Mouse (Mus musculus) neural tube, embryonic 11.5 days (tissue): ENCODE data around the gene Trim15. TPM values are rescaled to one million over a fixed set of nuclear protein-coding genes. Genes with fewer than 3 reads are reported as not detected.

Source experiments
- ATAC-seq: fragments of 200-750 bp; cut with Nextera tagmentation; 2 replicates; pipeline ENCODE4 v1.8.0; 2017; ENCODE audit warnings: moderate number of reproducible peaks, mild to moderate bottlenecking, moderate TSS enrichment, moderate library complexity; ENCODE audit not compliant: insufficient read depth, low FRiP score, low TSS enrichment
- DNase-seq: peaks from one replicate; pipeline ENCODE4 v3.0.0-alpha.2; 2015; ENCODE audit warnings: low spot score
- H3K27ac ChIP-seq: fragments of 300-500 bp; sonication (generic); 2 replicates; pipeline ENCODE4 v1.5.1; 2014; ENCODE audit warnings: low read depth, mild to moderate bottlenecking, low read length
- H3K27me3 ChIP-seq: fragments of 300-500 bp; sonication (generic); 2 replicates; pipeline ENCODE4 v1.6.1; 2014; ENCODE audit warnings: mild to moderate bottlenecking, low read length, mixed read lengths; ENCODE audit not compliant: control insufficient read depth, insufficient read depth
- H3K36me3 ChIP-seq: fragments of 300-500 bp; sonication (generic); 2 replicates; pipeline ENCODE4 v1.6.1; 2014; ENCODE audit warnings: mild to moderate bottlenecking, low read length, moderate library complexity, mixed read lengths; ENCODE audit not compliant: control insufficient read depth, insufficient read depth
- H3K4me1 ChIP-seq: fragments of 300-500 bp; sonication (generic); 2 replicates; pipeline ENCODE4 v1.6.1; 2014; ENCODE audit warnings: low read length, mixed read lengths; ENCODE audit not compliant: control insufficient read depth, insufficient read depth
- H3K4me2 ChIP-seq: fragments of 300-500 bp; sonication (generic); 2 replicates; pipeline ENCODE4 v1.6.1; 2014; ENCODE audit warnings: low read depth, mild to moderate bottlenecking, moderate library complexity
- H3K4me3 ChIP-seq: fragments of 300-500 bp; sonication (generic); 2 replicates; pipeline ENCODE4 v1.5.1; 2014; ENCODE audit warnings: low read depth, low read length
- H3K9ac ChIP-seq: fragments of 300-500 bp; sonication (generic); 2 replicates; pipeline ENCODE4 v1.6.1; 2014; ENCODE audit warnings: mild to moderate bottlenecking, low read length
- H3K9me3 ChIP-seq: fragments of 300-500 bp; sonication (generic); 2 replicates; pipeline ENCODE4 v1.6.1; 2016; ENCODE audit warnings: low read length; ENCODE audit not compliant: control insufficient read depth
- WGBS: fragments of 180-500 bp; shearing (Covaris S2); extraction: QIAGEN DNeasy Blood & Tissue Kit; methylation state at CpG from one replicate; pipeline ENCODE4 v1.1.7; 2014; 5-methylcytosine and 5-hydroxymethylcytosine counted together
- polyA plus RNA-seq: library from polyadenylated mRNA; unstranded; fragments of >200 nt; fragmentation: Nextera tagmentation; extraction: Ambion mirVana; gene quantifications from 2 replicates; pipeline ENCODE4 v1.2.1, GENCODE M21; 2014

Trim15 gene
- polyA plus RNA-seq = 0.42 and 0.66 TPM in 2 replicates

- Histone ChIP-seq H3K4me1 (no peaks in the 10 kb centered on the region), H3K27me3 (0 out of 2 replicates have a peak, but pooled peaks cover 4% of the 10 kb centered on the region), H3K4me2 (peak within 1 kb of the TSS; percentile 19), H3K27ac (no peak within 1 kb of the TSS), H3K4me3 (no peak within 1 kb of the TSS), H3K9me3 (no peaks in the 10 kb centered on the region), H3K36me3 (no peaks in the 10 kb centered on the region), H3K9ac (peak within 1 kb of the TSS; percentile 30; the same call in 1 of the 2 replicates)
- DNase-seq = no peak
- no peak for ATAC-seq
- 16% methylated on average over 29 of the region's 29 CpGs for WGBS
Measured at GRCm38 (mm10) chr17:36866719-36867527, at the start of gene Trim15. Trim15 (minus strand) TSS chr17:36867210.

- Histone ChIP-seq H3K9me3 (no peaks in the 10 kb centered on the region), H3K9ac (no peak overlapping the region), H3K4me1 (no peaks in the 10 kb centered on the region), H3K36me3 (no peaks in the 10 kb centered on the region), H3K27ac (no peak overlapping the region), H3K27me3 (no peaks in the 10 kb centered on the region), H3K4me3 (no peak overlapping the region), H3K4me2 (no peak overlapping the region)
- 13% methylated on average over 9 of the region's 9 CpGs for WGBS
- no peak for ATAC-seq
- DNase-seq = peak; percentile 61
Measured at GRCm38 (mm10) chr17:36915076-36915475, 48.1 kb upstream of the Trim15 start.

GRCm38 (mm10) chr17:36914108-36914507 lies 47.1 kb upstream of the Trim15 start:
- no peak for ATAC-seq
- 3% methylated on average over 2 of the region's 2 CpGs for WGBS

GRCm38 (mm10) chr17:36912031-36912430 lies 45.0 kb upstream of the Trim15 start:
- H3K4me1 ChIP-seq = no peaks in the 10 kb centered on the region
- no peak overlapping the region for H3K4me3 ChIP-seq
- no peaks in the 10 kb centered on the region for H3K36me3 ChIP-seq
- DNase-seq (no peak), ATAC-seq (no peak)
- H3K27me3 ChIP-seq = no peaks in the 10 kb centered on the region
- WGBS = 80% methylated on average over 2 of the region's 2 CpGs
- H3K4me2 ChIP-seq = no peak overlapping the region
- no peaks in the 10 kb centered on the region for H3K9me3 ChIP-seq
- H3K9ac ChIP-seq = no peak overlapping the region
- no peak overlapping the region for H3K27ac ChIP-seq

More at GRCm38 (mm10) chr17:36914108-36914507, 47.1 kb upstream of the Trim15 start:
- Histone ChIP-seq H3K27me3 (no peaks in the 10 kb centered on the region), H3K36me3 (no peaks in the 10 kb centered on the region), H3K4me1 (no peaks in the 10 kb centered on the region), H3K27ac (no peak overlapping the region), H3K4me3 (no peak overlapping the region), H3K9me3 (no peaks in the 10 kb centered on the region), H3K4me2 (no peak overlapping the region), H3K9ac (no peak overlapping the region)
- DNase-seq = peak; percentile 68

- no peak for ATAC-seq
- 64% methylated on average over 4 of the region's 4 CpGs for WGBS
Measured at GRCm38 (mm10) chr17:36909802-36910201, 42.8 kb upstream of the Trim15 start.

GRCm38 (mm10) chr17:36908235-36908634 lies 41.2 kb upstream of the Trim15 start:
- H3K27ac ChIP-seq = no peak overlapping the region
- 50% methylated on average over 1 of the region's 1 CpGs for WGBS
- no peak for DNase-seq
- no peak overlapping the region for H3K4me3 ChIP-seq
- no peak overlapping the region for H3K9ac ChIP-seq
- H3K9me3 ChIP-seq = no peaks in the 10 kb centered on the region
- no peaks in the 10 kb centered on the region for H3K4me1 ChIP-seq
- H3K36me3 ChIP-seq = no peaks in the 10 kb centered on the region
- ATAC-seq = no peak
- no peaks in the 10 kb centered on the region for H3K27me3 ChIP-seq
- H3K4me2 ChIP-seq = no peak overlapping the region

More at GRCm38 (mm10) chr17:36909802-36910201, 42.8 kb upstream of the Trim15 start:
- no peak overlapping the region for H3K9ac ChIP-seq
- H3K27me3 ChIP-seq = no peaks in the 10 kb centered on the region
- DNase-seq = no peak
- H3K27ac ChIP-seq = no peak overlapping the region
- H3K4me2 ChIP-seq = no peak overlapping the region
- H3K4me1 ChIP-seq = no peaks in the 10 kb centered on the region
- no peaks in the 10 kb centered on the region for H3K36me3 ChIP-seq
- H3K9me3 ChIP-seq = no peaks in the 10 kb centered on the region
- H3K4me3 ChIP-seq = no peak overlapping the region

- Histone ChIP-seq H3K4me1 (no peaks in the 10 kb centered on the region), H3K4me2 (no peak overlapping the region), H3K9me3 (no peaks in the 10 kb centered on the region), H3K4me3 (no peak overlapping the region), H3K27ac (no peak overlapping the region), H3K36me3 (no peaks in the 10 kb centered on the region), H3K27me3 (no peaks in the 10 kb centered on the region), H3K9ac (no peak overlapping the region)
- WGBS = 85% methylated on average over 3 of the region's 3 CpGs
- no peak for ATAC-seq
- no peak for DNase-seq
Measured at GRCm38 (mm10) chr17:36903651-36904050, 36.6 kb upstream of the Trim15 start.

GRCm38 (mm10) chr17:36900691-36901090 lies 33.7 kb upstream of the Trim15 start:
- no peak for ATAC-seq
- no peaks in the 10 kb centered on the region for H3K36me3 ChIP-seq
- H3K4me2 ChIP-seq = no peak overlapping the region
- no peak overlapping the region for H3K4me3 ChIP-seq
- no peak overlapping the region for H3K9ac ChIP-seq
- no peaks in the 10 kb centered on the region for H3K9me3 ChIP-seq
- DNase-seq = no peak
- WGBS = 39% methylated on average over 1 of the region's 1 CpGs
- no peaks in the 10 kb centered on the region for H3K4me1 ChIP-seq
- H3K27me3 ChIP-seq = no peaks in the 10 kb centered on the region
- H3K27ac ChIP-seq = no peak overlapping the region

GRCm38 (mm10) chr17:36900001-36900400 lies 33.0 kb upstream of the Trim15 start:
- ATAC-seq = no peak
- H3K9ac ChIP-seq = no peak overlapping the region
- WGBS = 83% methylated on average over 5 of the region's 5 CpGs

More at GRCm38 (mm10) chr17:36900001-36900400, 33.0 kb upstream of the Trim15 start:
- Histone ChIP-seq H3K9me3 (no peaks in the 10 kb centered on the region), H3K4me2 (no peak overlapping the region), H3K27me3 (no peaks in the 10 kb centered on the region), H3K4me1 (no peaks in the 10 kb centered on the region), H3K27ac (no peak overlapping the region), H3K4me3 (no peak overlapping the region), H3K36me3 (no peaks in the 10 kb centered on the region)
- DNase-seq = no peak
